Mouse (Mus musculus): ENCODE data around the gene Amz1.

- TF ChIP-seq CTCF (IDR thresholded peaks at IDR 0.05; ENCODE audit: extremely low read depth, insufficient read depth, insufficient read length, insufficient replicate concordance) (no peak), POLR2A (IDR thresholded peaks at IDR 0.05; ENCODE audit: low read depth, low read length) (no peak)
Observed at GRCm38 (mm10) chr5:140726062-140726839, 2.3 kb downstream of the Amz1 start.
